Mouse (Mus musculus) myocyte (in vitro differentiated cells): Measurements from ENCODE around the gene Gm7879.

Source experiments
- CEBPB ChIP-seq: IDR thresholded peaks from 2 replicates; pipeline ENCODE4 v1.6.1; 2011; ENCODE audit warnings: mild to moderate bottlenecking, moderate library complexity; ENCODE audit not compliant: poor library complexity, insufficient read depth, severe bottlenecking
- MYOD1 ChIP-seq, 3 experiments: IDR thresholded peaks; one replicate each; pipeline ENCODE4 v1.6.1; 2011; ENCODE audit warnings: control low read depth in 2 of 3, low read depth in 2 of 3, mild to moderate bottlenecking in 2 of 3, moderate library complexity in 1 of 3; ENCODE audit not compliant: insufficient read length in 2 of 3, control insufficient read depth in 1 of 3
- POLR2A ChIP-seq: IDR thresholded peaks from one replicate; pipeline ENCODE4 v1.6.1; 2011; ENCODE audit warnings: low read depth, mild to moderate bottlenecking, control low read depth, moderate library complexity; ENCODE audit not compliant: insufficient read length

- no peak for TF ChIP-seq POLR2A
- no peak for TF ChIP-seq CEBPB
- TF ChIP-seq MYOD1 (IDR thresholded peaks at IDR 0.05; ENCODE audit: control insufficient read depth in 1 of 3, insufficient read length in 2 of 3, low read depth in 2 of 3) = no peak
These were observed 47.0 kb downstream of the Gm7879 start for GRCm38 (mm10) chr5:43959884-43960440.
